Mouse (Mus musculus) heart, embryonic 15.5 days (tissue): ENCODE measurements around the gene Rapgefl1. TPM values are rescaled to one million over a fixed set of nuclear protein-coding genes. Genes with fewer than 3 reads are reported as not detected.
A peak's percentile ranks its signal among the peaks of the same experiment; 100 is the strongest.

Experiments used
- ATAC-seq: fragments of 200-750 bp; cut with Nextera tagmentation; replicated peaks from 2 replicates; pipeline ENCODE4 v1.8.0; 2017; ENCODE audit warnings: low read depth, moderate TSS enrichment; ENCODE audit not compliant: insufficient number of reproducible peaks, insufficient read depth, low FRiP score
- H3K27ac ChIP-seq: fragments of 300-500 bp; sonication (generic); 2 replicates; pipeline ENCODE4 v1.5.1; 2015; ENCODE audit warnings: mild to moderate bottlenecking, inconsistent platforms
- H3K27me3 ChIP-seq: fragments of 300-500 bp; sonication (generic); 2 replicates; pipeline ENCODE4 v1.6.1; 2015; ENCODE audit warnings: inconsistent platforms
- H3K36me3 ChIP-seq: fragments of 300-500 bp; sonication (generic); 2 replicates; pipeline ENCODE4 v1.6.1; 2015; ENCODE audit warnings: mild to moderate bottlenecking, inconsistent platforms
- H3K4me1 ChIP-seq: fragments of 300-500 bp; sonication (generic); replicated peaks from 2 replicates; pipeline ENCODE4 v1.6.1; 2015; ENCODE audit warnings: inconsistent platforms
- H3K4me2 ChIP-seq: fragments of 300-500 bp; sonication (generic); 2 replicates; pipeline ENCODE4 v1.6.1; 2015; ENCODE audit warnings: inconsistent platforms, mild to moderate bottlenecking, moderate library complexity
- H3K4me3 ChIP-seq: fragments of 300-500 bp; sonication (generic); 2 replicates; pipeline ENCODE4 v1.5.1; 2015; ENCODE audit warnings: mild to moderate bottlenecking, inconsistent platforms
- H3K9ac ChIP-seq: fragments of 300-500 bp; sonication (generic); 2 replicates; pipeline ENCODE4 v1.6.1; 2015; ENCODE audit warnings: mild to moderate bottlenecking, inconsistent platforms
- H3K9me3 ChIP-seq: fragments of 300-500 bp; sonication (generic); replicated peaks from 2 replicates; pipeline ENCODE4 v1.6.1; 2016; ENCODE audit warnings: inconsistent platforms
- WGBS: fragments of 180-500 bp; shearing (Covaris S2); methylation state at CpG from one replicate; pipeline ENCODE4 v1.1.7; 2015; ENCODE audit warnings: mixed read lengths; 5-methylcytosine and 5-hydroxymethylcytosine counted together
- polyA plus RNA-seq: library from polyadenylated mRNA; unstranded; fragments of >200 nt; fragmentation: Nextera tagmentation; extraction: Ambion mirVana; gene quantifications from 2 replicates; pipeline ENCODE4 v1.2.1, GENCODE M21; 2015

Gene Rapgefl1
- polyA plus RNA-seq, 1 experiment from 2014 or later: 0.71 TPM

DNA sequence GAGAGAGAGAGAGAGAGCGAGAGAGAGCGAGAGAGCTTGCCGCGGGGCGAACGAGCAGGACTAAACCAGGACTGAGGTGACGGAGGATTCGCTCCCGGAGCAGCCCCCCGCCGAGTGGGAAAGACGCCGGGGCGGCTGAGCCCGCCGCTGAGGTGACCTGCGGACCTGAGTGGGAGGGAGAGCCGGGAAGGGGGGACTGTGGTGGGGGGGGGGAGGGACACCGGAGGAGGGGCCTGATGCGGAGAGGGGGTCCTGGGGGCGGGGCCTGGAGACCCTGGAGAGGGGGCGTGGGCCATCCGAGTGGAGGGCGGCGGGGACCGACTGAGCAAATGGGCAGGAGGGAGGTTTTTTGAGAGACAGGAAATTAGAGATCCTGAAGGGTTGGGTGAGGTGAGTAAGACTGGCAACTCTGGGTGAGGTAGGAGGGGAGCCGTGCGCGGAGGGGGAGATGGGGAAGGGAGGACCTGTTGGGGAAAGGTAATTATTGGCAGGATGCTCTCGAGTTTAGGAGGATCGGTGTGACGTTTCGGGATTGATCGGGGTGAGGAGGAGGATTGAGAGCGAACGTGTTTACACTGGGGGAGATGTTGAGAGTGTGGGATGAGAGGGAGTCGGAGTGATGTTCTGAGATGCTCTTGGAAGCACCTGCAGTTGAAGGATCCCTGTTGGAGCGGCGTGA, 27.3 kb downstream of the Rapgefl1 start:
- WGBS: under 1% methylated on average over 35 of the region's 39 CpGs
- H3K4me2 ChIP-seq: peak overlapping the region; percentile 83
- no peaks in the 10 kb centered on the region for H3K27me3 ChIP-seq
- H3K27ac ChIP-seq: peak overlapping the region; percentile 89
- H3K4me3 ChIP-seq: peak overlapping the region; percentile 83
- ATAC-seq: peak; percentile 68
- no peaks in the 10 kb centered on the region for H3K9me3 ChIP-seq
- peaks cover 12% of the 10 kb centered on the region; the same call in 1 of the 2 replicates for H3K36me3 ChIP-seq
- peak overlapping the region; percentile 85 for H3K9ac ChIP-seq
- H3K4me1 ChIP-seq: peaks cover 15% of the 10 kb centered on the region

DNA sequence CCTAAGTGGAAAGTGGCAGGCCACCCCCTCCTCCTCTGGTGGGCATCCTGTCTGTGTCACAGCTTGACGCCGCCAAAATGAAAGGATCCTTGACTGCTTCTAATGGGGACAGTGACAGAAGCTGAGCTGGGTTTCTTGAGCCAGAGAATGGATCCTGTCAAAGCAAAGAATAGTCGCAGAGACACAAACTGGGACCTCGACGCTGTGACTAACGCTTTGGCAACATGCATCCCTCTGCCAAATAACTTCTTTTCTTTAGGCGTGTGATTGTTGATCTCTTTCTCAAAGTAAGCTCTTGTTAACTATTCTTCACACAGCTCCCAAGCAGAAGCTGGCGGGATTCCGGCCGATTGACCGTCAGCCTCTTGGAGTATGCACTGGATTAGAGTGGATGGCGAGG, 30.7 kb downstream of the Rapgefl1 start:
- H3K9me3 ChIP-seq: no peaks in the 10 kb centered on the region
- no peak for ATAC-seq
- H3K36me3 ChIP-seq: peaks cover 18% of the 10 kb centered on the region; the same call in 1 of the 2 replicates
- H3K4me3 ChIP-seq: no peak overlapping the region
- 79% methylated on average over 12 of the region's 12 CpGs for WGBS
- no peak overlapping the region for H3K27ac ChIP-seq
- H3K4me1 ChIP-seq: peaks cover 29% of the 10 kb centered on the region
- no peak overlapping the region for H3K9ac ChIP-seq
- no peak overlapping the region for H3K4me2 ChIP-seq
- H3K27me3 ChIP-seq: no peaks in the 10 kb centered on the region

DNA sequence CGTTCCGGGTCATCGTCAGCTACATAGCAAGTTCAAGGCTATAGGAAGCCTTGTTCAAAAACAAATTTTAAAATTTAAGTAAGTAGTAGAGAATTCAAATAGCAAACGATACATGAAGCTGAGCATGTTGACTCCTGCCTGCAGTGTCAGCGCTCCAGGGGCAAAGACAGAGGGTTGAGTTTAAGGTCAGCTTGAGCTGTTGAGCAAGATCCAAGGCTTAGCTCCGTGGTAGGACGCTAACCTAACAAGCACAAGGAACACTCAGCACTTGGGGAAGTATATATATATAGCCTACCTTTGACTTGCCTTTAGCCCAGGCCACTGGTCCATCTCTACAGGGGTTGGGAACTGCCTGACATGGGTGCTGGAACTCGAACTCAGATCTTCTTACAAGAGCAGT, 33.3 kb downstream of the Rapgefl1 start:
- WGBS: 89% methylated on average over 8 of the region's 8 CpGs
- H3K27ac ChIP-seq: no peak overlapping the region
- no peak for ATAC-seq
- no peak overlapping the region for H3K9ac ChIP-seq
- no peaks in the 10 kb centered on the region for H3K9me3 ChIP-seq
- peaks cover 26% of the 10 kb centered on the region for H3K4me1 ChIP-seq
- H3K4me2 ChIP-seq: no peak overlapping the region
- no peaks in the 10 kb centered on the region for H3K27me3 ChIP-seq
- peaks cover 18% of the 10 kb centered on the region; the same call in 1 of the 2 replicates for H3K36me3 ChIP-seq
- H3K4me3 ChIP-seq: no peak overlapping the region

DNA sequence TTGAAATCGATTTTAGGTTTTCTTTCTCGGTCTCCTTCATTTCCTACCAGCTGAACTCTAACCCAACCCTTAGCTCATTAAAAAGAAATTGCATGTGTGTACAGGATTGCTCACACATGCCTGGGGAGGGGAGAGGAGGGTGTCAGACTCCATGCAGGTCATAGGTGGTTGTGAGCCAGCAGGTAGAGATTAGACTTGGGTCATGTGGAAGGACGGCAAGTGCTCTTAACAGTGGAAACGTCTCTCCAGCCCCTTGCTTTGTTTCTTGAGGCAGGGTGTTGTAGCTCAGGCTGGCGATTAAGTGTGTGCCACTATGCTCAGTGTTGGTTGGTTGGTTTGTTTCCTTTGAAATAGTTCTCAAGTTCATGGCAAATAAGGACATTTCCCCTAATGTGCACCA, 34.2 kb downstream of the Rapgefl1 start:
- WGBS: 78% methylated on average over 5 of the region's 5 CpGs
- Histone ChIP-seq H3K36me3 (peaks cover 18% of the 10 kb centered on the region; the same call in 1 of the 2 replicates), H3K4me1 (peaks cover 26% of the 10 kb centered on the region), H3K9me3 (no peaks in the 10 kb centered on the region), H3K4me2 (no peak overlapping the region), H3K27ac (no peak overlapping the region), H3K27me3 (no peaks in the 10 kb centered on the region), H3K4me3 (no peak overlapping the region), H3K9ac (no peak overlapping the region)
- no peak for ATAC-seq

DNA sequence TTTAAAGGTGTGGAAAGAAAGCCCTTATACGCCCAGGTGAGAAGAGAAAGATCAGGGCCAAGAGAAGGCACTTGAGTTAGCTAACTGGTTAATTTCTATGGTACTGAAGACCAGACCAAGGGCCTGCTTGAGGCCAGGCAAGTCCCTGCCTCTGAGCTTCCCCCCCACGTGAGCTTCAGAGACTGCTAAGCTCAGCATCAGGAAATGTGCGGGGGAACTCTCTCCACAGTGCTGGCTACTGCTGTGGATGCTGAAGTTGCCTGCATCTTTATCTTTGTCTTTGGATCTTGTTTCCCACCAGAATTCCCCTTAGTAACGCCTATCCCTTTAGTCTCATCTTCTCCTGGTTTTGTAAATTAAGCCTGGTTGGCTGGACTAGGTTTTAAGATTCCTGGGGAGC, 34.8 kb downstream of the Rapgefl1 start:
- Histone ChIP-seq H3K9me3 (no peaks in the 10 kb centered on the region), H3K4me3 (no peak overlapping the region), H3K36me3 (peaks cover 18% of the 10 kb centered on the region; the same call in 1 of the 2 replicates), H3K4me2 (no peak overlapping the region), H3K27me3 (no peaks in the 10 kb centered on the region), H3K9ac (no peak overlapping the region), H3K4me1 (peaks cover 26% of the 10 kb centered on the region), H3K27ac (peak overlapping the region; percentile 78)
- no peak for ATAC-seq
- WGBS: 60% methylated on average over 4 of the region's 4 CpGs

DNA sequence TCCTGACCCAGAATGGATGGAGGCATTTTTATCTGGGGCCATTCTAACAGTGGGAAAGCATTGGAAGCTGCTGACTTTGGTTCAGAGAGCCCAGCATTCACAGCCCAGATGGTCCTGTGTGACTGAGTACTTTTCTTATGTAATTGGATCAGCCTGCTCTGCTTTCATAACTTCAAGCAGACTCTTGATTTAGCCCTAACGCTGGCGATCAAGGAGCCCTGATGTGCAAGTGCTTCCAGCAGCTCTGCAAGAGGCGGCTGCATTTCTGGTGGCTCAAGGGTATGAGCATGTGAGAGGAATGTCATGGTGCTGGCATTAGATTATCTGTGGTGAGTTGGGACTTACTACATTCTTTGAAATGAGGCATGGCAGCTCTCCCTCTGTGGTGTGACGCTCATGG, 35.5 kb downstream of the Rapgefl1 start:
- ATAC-seq: peak; percentile 45; the same call in 1 of the 2 replicates
- peak overlapping the region; percentile 78 for H3K27ac ChIP-seq
- H3K4me1 ChIP-seq: peaks cover 26% of the 10 kb centered on the region
- no peak overlapping the region for H3K9ac ChIP-seq
- peak overlapping the region; percentile 9; the same call in 1 of the 2 replicates for H3K4me2 ChIP-seq
- 44% methylated on average over 4 of the region's 4 CpGs for WGBS
- H3K27me3 ChIP-seq: no peaks in the 10 kb centered on the region
- peaks cover 15% of the 10 kb centered on the region; the same call in 1 of the 2 replicates for H3K36me3 ChIP-seq
- H3K4me3 ChIP-seq: no peak overlapping the region
- H3K9me3 ChIP-seq: no peaks in the 10 kb centered on the region

DNA sequence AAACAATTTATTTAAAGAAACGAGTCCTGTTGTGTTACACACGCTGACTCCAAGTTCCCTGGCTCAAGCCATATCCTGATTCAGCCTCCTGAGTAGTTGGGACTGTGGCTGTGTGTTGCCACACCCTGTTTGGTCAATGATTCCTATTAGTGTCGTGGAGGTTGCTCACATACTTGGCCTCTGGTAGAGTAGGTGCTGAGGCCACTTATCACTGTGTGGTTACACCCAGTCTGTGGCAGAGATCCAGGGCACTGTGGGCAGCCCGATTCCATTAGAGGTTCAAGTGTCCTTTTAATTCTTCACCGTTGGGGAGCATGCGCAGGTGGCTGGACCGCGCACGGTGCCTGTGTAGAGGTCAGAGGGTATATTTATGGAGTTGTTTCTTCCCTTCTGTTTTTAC, 37.3 kb downstream of the Rapgefl1 start:
- ATAC-seq: peak; percentile 40; the same call in 1 of the 2 replicates
- Histone ChIP-seq H3K4me2 (no peak overlapping the region), H3K4me3 (no peak overlapping the region), H3K9ac (no peak overlapping the region), H3K27me3 (no peaks in the 10 kb centered on the region), H3K36me3 (0 out of 2 replicates have a peak, but pooled peaks cover 6% of the 10 kb centered on the region), H3K27ac (0 out of 2 replicates have a peak overlapping the region, but pooled peaks have one; percentile 7), H3K4me1 (peaks cover 26% of the 10 kb centered on the region), H3K9me3 (no peaks in the 10 kb centered on the region)
- 64% methylated on average over 9 of the region's 9 CpGs for WGBS

DNA sequence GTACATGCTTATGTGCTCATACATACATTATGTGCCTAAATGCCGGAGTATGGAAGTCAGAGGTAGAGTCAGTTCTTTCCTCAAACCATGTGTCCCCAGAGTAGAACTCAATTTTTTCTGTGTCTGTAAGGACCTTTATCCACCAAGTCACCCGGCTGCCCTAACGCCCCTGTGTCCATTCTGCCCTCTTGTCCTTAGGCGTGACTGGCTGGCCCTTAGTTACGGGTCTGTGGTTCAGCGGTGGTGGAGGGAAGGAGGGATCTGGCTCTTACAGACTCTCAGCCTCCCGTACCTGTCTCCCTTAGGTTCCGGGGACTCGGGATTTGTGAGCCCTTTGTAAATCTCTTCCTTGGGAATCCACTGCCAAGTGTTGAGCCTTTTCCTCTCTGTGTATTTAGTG, 40.4 kb downstream of the Rapgefl1 start:
- Histone ChIP-seq H3K27me3 (no peaks in the 10 kb centered on the region), H3K9ac (no peak overlapping the region), H3K36me3 (0 out of 2 replicates have a peak, but pooled peaks cover 5% of the 10 kb centered on the region), H3K27ac (no peak overlapping the region), H3K9me3 (no peaks in the 10 kb centered on the region), H3K4me2 (no peak overlapping the region), H3K4me3 (no peak overlapping the region), H3K4me1 (peaks cover 12% of the 10 kb centered on the region)
- WGBS: 83% methylated on average over 9 of the region's 9 CpGs
- no peak for ATAC-seq

DNA sequence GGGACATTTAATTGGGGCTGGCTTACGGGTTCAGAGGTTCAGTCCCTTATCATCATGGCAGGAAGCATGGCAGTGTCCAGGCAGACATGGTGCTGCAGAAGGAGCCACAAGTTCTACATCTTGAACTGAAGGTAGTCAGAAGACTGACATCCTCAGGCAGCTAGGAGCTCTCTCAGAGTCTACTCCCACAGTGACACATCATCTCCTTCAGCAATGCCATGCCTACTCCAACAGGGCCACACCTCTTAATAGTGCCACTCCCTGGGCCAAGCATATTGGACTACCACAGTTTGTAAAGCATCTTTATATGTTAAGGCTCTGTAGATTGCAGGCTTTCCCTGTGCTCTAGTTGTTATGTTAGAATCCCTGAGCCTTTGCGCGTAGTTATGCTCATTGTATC, 51.1 kb downstream of the Rapgefl1 start:
- Histone ChIP-seq H3K27ac (no peak overlapping the region), H3K4me3 (no peak overlapping the region), H3K9me3 (no peaks in the 10 kb centered on the region), H3K4me1 (no peaks in the 10 kb centered on the region), H3K4me2 (no peak overlapping the region), H3K36me3 (peaks cover 63% of the 10 kb centered on the region), H3K9ac (no peak overlapping the region), H3K27me3 (no peaks in the 10 kb centered on the region)
- WGBS: 96% methylated on average over 3 of the region's 3 CpGs
- no peak for ATAC-seq

DNA sequence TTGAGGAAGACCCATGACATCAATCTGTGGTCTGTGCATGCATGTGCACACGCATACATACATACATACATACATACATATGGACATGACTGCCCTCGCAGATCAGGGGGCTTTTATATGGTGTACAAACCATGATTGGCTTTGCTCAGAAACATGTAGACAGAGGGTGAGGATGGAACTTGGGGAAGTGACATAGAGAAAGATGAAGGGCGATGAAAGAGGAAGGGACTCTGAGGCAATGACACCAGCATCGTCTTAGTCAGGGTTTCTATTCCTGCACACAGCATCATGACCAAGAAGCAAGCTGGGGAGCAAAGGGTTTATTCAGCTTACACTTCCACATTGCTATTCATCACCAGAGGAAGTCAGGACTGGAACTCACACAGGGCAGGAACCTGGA, 52.5 kb downstream of the Rapgefl1 start:
- Histone ChIP-seq H3K36me3 (peaks cover 77% of the 10 kb centered on the region), H3K27ac (no peak overlapping the region), H3K4me2 (no peak overlapping the region), H3K9ac (no peak overlapping the region), H3K4me1 (no peaks in the 10 kb centered on the region), H3K4me3 (no peak overlapping the region), H3K9me3 (no peaks in the 10 kb centered on the region), H3K27me3 (no peaks in the 10 kb centered on the region)
- ATAC-seq: no peak
- WGBS: 93% methylated on average over 4 of the region's 4 CpGs

DNA sequence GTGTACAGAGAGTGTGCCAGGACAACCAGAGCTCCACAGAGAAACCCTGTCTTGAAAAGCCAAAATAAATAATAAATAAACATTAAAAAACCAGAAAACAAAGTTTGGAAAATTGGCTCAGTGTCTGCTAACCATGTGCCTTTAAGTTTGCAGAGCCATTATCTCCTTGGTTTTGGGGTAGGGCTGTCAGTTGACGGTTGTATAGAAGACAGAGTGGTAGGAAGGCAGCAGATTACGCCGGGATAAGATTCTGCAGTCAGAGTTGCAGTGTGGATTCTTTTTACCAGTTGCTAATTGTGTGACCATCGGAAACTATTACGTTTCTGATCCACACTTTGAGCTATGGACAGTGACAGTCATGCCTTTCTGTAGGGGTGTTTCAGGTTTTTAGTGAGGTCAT, 53.4 kb downstream of the Rapgefl1 start:
- Histone ChIP-seq H3K9ac (no peak overlapping the region), H3K4me2 (no peak overlapping the region), H3K27me3 (no peaks in the 10 kb centered on the region), H3K9me3 (no peaks in the 10 kb centered on the region), H3K4me3 (no peak overlapping the region), H3K36me3 (peaks cover 77% of the 10 kb centered on the region), H3K27ac (no peak overlapping the region), H3K4me1 (no peaks in the 10 kb centered on the region)
- WGBS: 77% methylated on average over 5 of the region's 5 CpGs
- no peak for ATAC-seq

DNA sequence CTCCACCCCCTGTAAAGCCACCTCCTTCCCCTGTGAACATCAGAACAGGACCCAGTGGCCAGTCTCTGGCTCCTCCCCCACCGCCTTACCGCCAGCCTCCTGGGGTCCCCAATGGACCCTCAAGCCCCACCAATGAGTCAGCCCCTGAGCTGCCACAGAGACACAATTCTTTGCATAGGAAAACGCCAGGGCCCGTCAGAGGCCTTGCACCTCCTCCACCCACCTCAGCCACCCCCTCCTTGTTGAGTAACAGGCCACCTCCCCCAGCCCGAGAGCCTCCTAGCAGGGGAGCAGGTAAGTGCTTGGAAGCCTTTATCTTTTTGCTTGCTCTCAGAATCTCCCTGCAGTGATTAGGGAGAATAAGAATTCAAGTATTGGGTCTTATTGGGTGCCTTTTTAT, 55.8 kb downstream of the Rapgefl1 start:
- H3K36me3 ChIP-seq: peaks cover 79% of the 10 kb centered on the region

More for the DNA sequence above, 55.8 kb downstream of the Rapgefl1 start:
- Histone ChIP-seq H3K4me1 (no peaks in the 10 kb centered on the region), H3K27ac (no peak overlapping the region), H3K9me3 (no peaks in the 10 kb centered on the region), H3K4me2 (no peak overlapping the region), H3K4me3 (no peak overlapping the region), H3K27me3 (no peaks in the 10 kb centered on the region), H3K9ac (no peak overlapping the region)
- ATAC-seq: no peak
- WGBS: 66% methylated on average over 5 of the region's 5 CpGs
